Mouse (Mus musculus) heart, adult 18-20 months (tissue): ENCODE data around the gene Unc13b. TPM values are rescaled to one million over a fixed set of nuclear protein-coding genes. Genes with fewer than 3 reads are reported as not detected.

ENCODE experiments used
- DNase-seq, 2 experiments: peaks; one replicate each; pipeline ENCODE4 v3.0.0; 2021 to 2022; ENCODE audit warnings: mixed read lengths in 1 of 2
- total RNA-seq, 2 experiments: library from RNA; stranded (reverse); gene quantifications; 2 replicates each; pipeline ENCODE4 v1.2.3; 2021

Gene Unc13b
- total RNA-seq, 2 experiments from 2014 or later, result 9.0 to 10.9 TPM

- no peak for DNase-seq
These were observed 20.7 kb upstream of the Unc13b start for GRCm38 (mm10) chr4:43037860-43038566.

GRCm38 (mm10) chr4:43038567-43039495 lies 19.9 kb upstream of the Unc13b start:
- peak; percentile 54 to 55 for DNase-seq

DNA sequence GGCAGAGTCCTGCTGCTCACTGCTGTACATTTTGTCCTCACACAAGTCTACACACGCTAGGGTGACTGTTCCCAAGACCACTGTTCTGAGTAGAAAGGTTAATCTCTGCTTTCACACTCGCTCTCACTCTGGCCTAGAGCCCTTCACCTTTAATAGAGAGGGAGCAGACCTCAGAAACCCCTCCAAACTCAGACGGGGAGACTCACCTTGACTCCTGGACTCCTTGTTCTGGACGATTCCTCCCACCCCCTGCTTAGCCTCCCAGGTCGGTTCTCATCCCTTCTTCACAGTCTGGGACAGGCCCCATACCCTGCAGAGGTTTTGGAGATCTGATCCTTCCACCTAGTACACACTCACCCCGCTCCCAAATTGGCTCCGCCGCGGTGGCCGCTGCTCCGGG lies 19.1 kb upstream of the Unc13b start:
- DNase-seq, result no peak

DNA sequence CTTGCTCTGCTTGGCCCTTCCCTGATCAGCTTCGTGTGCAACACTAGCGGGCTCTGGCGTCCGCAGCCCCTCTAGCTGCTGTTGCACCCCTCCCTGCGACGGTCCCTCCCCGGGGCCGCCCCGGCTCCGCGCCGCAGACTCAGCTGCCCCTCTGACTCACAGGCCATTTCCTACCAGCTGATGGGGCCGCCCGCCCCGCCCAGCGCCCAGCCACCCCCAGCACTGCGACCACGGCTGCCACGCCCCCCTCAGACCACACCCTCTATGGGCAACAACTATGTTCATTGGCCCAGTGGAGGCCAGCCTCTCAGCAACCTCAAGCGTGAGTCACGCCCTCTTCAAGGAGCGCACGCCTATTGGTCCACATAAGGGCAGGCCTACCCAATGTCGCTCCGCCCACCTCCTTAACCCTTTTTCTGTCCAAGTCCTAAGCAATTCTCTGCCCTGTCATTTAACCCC lies 18.6 kb upstream of the Unc13b start:
- peak; percentile 96 to 98 for DNase-seq

DNA sequence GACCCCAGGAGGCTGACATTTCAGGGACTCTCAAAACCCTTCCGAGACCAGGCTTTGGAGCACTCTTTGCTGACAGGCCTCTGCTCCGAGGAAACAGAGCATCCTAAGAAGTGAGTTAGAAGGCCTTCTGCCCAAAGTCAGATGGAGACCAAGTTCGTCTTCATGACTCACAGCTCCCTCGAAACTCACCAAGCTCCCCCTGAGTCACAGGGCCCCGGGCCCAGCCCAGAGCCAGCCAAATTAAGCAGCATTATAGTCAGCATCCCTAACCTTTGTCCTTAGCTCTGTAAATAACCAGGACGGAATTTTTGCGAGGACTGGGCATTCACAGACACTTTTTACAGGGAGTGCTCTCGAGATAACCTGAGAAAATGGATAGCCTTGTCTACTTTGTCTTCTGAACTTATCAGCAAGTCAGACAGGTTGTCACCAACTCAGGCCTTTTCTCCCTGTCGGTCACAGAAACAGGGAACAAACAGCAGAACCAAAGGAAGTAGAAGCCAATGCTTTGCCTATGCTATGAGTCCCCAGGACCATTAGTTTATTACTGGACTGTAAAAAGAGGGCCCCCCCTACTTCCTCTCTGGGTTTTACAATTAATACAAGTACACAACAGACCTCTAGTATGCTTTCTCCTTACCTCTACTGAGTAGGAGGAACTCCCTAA lies 17.7 kb upstream of the Unc13b start:
- DNase-seq, result no peak

- peak; percentile 65 to 87 for DNase-seq
These were observed 15.0 kb upstream of the Unc13b start for GRCm38 (mm10) chr4:43043644-43044357.

DNA sequence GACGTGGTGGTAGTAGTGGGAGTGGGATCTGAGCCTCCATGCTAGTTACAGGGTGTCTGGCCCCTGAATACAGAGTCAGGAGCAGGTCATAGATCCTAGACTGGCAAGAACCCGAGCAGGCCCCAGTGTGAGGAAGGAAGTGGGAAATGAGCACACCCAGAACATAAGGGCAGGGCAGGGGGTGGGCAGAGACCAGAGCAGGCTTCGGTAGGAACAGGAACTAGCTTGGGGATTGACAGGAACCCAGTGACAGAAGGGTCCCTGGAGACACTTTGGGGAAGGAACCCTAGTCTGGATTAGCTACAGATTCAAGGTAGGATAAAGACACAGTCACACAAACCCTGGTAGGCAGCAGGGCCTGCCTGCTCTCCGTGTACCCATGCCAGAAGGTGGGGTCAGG lies 14.1 kb upstream of the Unc13b start:
- peak; percentile 56 to 84 for DNase-seq

DNA sequence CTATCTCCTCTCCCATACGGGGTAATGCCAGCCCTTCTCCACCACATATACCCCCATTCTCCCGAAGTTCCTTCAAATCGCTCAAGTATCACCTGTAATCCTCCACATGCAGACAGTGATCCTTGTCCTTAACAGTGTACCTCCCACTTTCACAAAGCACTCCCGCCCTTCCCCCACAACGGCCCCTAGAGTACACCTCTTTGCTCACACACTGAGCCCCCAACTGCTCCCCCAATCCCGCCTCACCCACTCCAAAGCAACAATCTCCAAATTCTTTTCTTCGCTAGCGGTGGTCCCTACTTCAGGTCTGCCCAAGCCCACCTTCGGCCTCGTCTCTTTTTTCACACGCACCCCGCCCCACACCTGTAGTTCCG lies 13.5 kb upstream of the Unc13b start:
- no peak for DNase-seq

DNA sequence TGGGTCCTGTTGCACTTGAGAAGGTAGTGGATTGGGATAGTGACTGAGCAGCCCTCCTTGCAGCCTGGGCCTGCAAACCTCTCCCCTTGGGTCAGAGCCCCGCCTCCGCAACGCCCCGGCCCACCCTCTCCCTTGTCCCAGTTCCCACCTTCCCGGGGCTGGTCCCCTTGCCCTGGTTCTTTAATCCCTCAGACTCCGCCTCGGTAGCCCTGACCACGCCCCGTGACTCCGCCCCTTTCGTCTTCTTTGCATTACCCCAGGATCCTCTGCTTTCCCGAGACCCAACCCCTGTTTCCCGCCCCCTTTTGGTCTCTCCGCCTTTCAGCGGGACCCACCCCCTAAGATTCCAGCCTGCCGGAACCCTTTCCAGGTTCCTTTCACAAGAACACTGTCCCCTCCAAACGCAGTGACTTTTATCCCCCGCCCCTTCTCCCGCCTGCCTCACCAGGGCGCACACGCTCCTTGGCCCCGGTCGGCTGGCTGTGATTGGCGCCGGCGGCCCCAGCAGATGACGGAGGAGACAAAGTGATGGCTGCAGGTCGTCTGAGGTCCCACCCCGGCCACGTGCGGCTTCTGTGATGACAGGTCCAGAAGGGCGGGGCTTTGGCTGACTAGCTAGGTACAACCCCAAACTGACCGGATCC lies 13.0 kb upstream of the Unc13b start, which contains the start of gene Fam214b:
Gene Fam214b, minus strand, starts transcription at position 562 of the 644 bp plus-strand sequence.
- peak; percentile 99 to 100 for DNase-seq

- DNase-seq, result no peak
These were observed 12.1 kb upstream of the Unc13b start for GRCm38 (mm10) chr4:43046607-43047006.

GRCm38 (mm10) chr4:43047231-43047630 lies 11.5 kb upstream of the Unc13b start:
- DNase-seq, result peak; percentile 88 to 89

DNA sequence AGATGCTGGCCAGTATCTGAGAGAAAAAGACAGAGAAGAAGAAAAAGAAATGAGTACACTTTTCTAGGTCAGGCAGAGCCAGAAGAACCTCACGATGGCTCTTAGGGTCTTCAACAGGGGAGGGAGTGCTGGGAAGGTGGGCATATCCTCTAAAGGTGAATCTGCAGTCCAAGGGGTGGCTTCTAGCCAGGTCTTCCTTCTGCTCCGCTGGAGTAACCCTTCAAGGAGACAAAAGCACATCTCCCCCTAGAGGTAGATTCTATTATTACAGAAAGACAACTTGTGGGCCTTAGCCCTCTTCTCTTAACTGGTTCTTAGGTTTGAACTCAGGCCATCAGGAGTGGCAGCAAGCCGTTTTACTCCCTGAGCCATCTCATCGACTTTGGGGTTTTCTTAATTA lies 6.1 kb upstream of the Unc13b start:
- DNase-seq, result peak; percentile 50 to 83

DNA sequence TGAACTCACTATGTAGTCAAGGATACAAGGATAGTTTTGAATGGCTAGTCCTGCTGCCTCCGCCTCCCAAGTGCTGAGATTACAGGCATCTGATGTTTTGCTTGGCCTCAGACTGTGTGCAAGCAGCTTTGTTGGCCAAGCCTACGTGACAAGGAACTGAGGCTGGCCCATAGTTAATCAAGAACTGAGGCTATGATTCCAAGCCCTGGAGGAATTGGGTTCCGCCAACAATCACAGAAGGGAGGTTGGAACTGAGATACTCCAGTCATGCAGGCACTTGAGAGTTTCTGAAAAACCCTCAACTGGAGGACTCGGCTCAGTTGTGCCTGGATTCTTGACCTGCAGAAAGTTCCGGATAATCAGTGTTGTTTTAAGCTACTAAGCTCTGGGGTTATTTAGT lies 1.1 kb upstream of the Unc13b start:
- peak in 1 of 2 experiments; percentile 60 for DNase-seq

DNA sequence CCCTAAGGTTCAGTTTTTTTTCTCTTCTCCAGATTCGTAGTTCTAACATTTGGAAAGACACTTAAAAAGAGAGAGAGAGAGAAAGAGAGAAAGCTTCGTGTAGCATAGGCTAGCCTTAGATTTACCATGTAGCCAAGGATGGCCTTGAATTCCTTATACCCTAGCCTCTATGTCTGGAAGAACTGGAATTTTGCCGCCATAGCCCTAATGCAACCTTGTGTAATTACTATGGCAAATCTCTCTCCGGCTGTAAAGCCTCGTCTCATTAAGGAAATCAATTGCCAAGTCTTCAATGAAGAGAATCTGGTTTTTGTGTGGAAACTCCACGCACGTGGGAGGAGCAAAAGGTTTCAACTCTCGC lies 381 bp upstream of the Unc13b start:
- DNase-seq, result no peak

DNA sequence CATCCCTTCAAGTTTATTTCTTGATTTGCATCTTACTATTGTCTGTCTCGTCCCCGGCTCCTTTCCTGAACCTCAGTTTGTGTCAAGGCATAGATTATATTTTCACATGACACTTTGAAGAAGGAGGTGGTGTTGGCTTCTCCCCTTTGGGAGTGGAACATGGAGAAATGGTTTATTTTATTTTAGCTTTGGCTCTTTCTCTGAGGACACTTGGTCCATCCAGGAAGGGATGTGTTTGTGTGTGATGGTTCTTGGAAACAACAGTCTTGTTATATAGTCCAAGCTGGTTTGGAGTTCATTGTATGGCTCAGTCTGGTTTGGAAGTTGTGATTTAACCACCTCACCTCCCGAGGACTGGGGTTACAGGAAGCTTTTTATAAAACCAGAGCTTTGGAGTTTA lies 944 bp downstream of the Unc13b start:
- DNase-seq, result no peak

- peak in 1 of 2 experiments; percentile 49 for DNase-seq
These were observed 1.5 kb downstream of the Unc13b start for GRCm38 (mm10) chr4:43060286-43060685.

- DNase-seq, result no peak
These were observed 6.7 kb downstream of the Unc13b start for GRCm38 (mm10) chr4:43065471-43065870.

- DNase-seq, result no peak
These were observed 16.2 kb downstream of the Unc13b start for GRCm38 (mm10) chr4:43074923-43075322.

GRCm38 (mm10) chr4:43078071-43078718 lies 19.4 kb downstream of the Unc13b start:
- peak in 1 of 2 experiments; percentile 14 for DNase-seq

- DNase-seq, result no peak
These were observed 23.7 kb downstream of the Unc13b start for GRCm38 (mm10) chr4:43082458-43082857.

DNA sequence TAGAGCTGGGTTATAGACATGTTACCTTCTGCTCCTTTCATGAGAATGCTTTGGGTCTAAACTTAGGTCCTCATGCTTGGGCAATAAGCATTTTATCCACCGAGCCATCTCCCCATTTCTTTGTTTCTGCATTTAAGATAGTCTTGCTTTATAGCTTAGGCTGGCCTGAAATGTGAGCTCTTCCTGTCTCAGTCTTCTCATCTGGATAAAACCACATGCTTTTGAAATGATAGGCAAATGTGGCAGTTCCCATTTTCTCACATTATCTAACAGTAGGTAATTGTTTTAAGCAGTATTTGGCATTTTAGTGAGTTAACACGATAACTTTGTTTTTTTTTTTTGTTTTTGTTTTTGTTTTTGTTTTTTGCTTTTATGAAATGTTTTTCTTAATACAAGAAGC lies 31.2 kb downstream of the Unc13b start:
- no peak for DNase-seq
